Mouse (Mus musculus): ENCODE data around the gene Pgm5. TPM values are rescaled to one million over a fixed set of nuclear protein-coding genes. Genes with fewer than 3 reads are reported as not detected.
"Not testable (repeated sequence)": the region's sequence is repeated elsewhere in the genome, so short reads cannot be mapped to it uniquely, and the experiment has no call there.

The Pgm5 gene
- total RNA-seq, 2 experiments from 2014 or later: not detected

DNA sequence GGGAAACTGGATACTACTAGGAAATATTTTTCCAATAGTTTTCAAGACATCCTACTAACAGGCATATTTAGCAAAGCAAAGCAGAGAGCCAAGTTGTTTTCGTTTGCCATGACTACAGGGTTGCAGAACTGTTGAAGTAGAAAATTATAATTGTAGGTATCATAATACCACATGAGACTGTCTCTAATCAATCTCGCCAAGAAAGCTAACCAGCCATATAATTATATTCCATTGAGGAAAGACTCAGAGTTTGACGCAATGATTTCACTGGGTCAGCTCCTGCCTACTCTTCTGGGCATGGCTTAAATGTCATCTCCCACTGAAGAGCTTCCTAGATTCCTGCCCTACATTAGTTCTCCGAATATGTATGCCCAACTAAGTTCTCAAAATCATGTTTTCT is 142.2 kb downstream of the Pgm5 start:
- ATAC-seq (replicated peaks; ENCODE audit: low FRiP score, low TSS enrichment, poor library complexity, severe bottlenecking): no peak

DNA sequence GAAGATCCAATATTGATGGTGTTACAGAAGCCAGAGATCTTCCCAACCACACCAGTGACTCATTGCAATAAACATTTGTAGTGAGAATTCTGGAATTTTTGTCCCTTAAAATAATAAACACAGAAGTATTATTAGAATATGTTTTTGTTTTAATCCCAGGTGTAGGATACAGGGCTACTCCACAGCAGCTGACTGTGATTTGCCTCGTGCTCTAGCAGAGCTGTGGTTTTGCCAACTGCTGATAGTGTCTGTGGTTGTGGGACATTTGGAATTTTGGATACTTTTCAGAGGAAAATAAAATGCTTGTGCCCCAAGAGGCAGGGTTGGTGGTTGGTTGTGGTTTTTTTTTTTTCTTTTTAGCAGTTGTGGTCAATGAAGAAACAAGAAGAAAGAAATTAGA is 143.6 kb downstream of the Pgm5 start:
- ATAC-seq (replicated peaks; ENCODE audit: low FRiP score, low TSS enrichment, poor library complexity, severe bottlenecking): no peak

DNA sequence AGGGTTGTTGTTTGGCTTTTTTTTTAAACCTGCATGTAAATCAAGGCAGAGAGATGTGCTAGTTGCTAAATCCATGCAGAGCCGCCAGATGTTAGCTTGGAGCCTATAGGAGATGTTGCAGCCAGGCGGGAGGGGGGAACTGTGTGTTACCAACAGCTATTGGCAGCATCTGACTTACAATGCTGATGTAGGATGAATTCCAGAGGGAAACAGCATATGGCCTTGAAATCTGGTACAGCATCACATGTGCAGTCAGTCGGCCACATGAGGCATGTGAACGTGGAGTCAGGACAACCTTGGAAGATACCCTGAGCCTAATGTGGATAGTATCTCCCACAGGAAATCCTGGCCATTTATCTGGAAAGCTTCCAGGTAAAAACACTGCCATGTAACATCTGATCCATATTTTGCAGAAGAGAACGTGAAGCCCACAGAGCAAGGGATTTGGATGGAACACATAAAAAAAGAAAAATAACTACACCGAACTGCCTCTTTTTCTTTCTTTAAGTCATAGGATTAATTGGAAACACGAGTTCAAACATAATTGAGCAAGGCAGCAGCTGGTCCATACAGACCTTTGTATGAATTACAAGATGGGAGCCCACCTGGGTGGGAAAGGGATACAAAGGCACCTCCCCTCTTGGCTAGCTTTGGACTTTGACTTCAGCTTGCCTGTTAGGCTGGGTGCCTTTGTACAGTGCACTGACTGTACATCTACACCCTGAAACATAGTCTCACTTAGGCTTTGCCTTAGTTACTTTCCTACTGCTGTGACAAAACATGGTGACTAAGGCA is 145.2 kb downstream of the Pgm5 start:
- ATAC-seq (replicated peaks; ENCODE audit: low FRiP score, low TSS enrichment, poor library complexity, severe bottlenecking): no peak

DNA sequence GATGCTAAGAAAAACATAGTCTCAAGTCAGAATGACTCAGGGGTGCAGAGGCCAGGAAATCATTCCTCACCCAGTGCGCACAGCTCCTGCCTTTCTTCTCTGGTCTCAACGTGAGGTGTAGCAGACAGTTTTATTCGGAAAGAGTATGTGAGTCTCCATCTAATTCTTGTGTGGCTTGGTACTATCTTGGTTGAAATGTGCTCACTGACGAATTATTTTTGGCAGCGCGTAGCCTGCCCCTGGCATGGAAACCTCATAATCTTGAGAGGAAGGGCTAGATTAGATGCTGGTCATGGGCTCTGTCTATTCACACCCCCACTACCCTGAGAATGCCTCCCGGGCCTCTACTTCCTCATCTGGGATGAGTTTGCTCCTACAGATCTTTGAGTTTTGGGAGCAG is 153.6 kb downstream of the Pgm5 start:
- ATAC-seq (replicated peaks; ENCODE audit: low FRiP score, low TSS enrichment, poor library complexity, severe bottlenecking): no peak

DNA sequence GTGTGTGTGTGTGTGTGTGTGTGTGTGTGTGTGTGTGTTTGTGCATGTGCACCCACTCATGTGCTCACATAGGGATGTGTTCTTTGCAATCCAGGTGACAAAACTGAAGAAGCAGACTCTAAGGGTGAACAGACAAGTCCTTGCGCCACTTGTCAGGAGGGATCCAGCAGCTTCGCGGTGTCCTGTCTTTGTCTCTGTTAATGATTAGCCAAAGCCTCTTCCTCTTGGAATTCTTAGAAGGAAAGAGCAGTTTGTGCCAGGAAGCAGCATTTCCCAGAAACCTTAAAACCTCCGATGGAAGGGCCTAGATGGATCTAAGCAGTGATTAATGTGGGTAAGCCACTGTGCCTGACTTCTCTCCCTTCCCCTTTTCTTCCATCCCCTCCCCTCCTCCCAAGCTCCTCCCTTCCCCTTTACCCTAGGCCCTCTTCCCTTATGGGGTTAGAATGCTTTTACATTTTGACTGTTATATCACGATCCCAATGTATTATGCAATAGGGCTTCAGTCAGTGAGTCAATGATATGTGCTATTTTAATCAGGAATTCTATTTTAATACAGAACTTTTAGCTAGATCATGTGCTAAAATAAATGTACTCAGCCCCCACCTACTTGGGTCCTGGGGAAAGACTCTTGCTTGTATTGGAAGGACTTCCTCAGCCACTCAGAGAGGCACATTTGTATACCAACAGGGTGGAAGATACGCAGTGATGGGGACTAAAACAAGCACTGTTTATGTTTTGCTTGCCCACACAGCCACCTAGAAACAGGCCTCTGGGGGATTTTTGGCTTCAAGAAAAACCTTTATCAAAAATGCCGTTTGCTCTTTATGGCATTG is 154.4 kb downstream of the Pgm5 start:
- ATAC-seq (replicated peaks; ENCODE audit: low FRiP score, low TSS enrichment, poor library complexity, severe bottlenecking): no peak

DNA sequence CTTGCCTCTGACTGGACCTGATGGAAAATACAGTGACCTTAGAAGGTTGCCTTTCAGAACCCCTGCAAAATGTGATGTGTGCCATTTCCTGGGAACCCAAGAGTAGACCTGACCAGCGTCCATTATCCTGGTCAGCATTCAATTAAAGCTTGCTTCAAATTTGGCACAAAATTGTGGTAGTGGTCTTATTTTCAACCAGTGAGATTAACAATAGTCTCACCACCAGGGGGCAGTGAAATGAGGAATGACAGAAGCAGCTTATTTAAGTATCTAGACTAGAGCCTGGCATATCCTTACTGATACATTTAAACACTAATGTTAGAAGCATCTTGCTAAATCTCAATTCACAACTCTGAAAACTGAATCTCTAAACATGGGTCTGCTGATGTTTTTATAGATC is 156.3 kb downstream of the Pgm5 start:
- ATAC-seq (replicated peaks; ENCODE audit: low FRiP score, low TSS enrichment, poor library complexity, severe bottlenecking): no peak

DNA sequence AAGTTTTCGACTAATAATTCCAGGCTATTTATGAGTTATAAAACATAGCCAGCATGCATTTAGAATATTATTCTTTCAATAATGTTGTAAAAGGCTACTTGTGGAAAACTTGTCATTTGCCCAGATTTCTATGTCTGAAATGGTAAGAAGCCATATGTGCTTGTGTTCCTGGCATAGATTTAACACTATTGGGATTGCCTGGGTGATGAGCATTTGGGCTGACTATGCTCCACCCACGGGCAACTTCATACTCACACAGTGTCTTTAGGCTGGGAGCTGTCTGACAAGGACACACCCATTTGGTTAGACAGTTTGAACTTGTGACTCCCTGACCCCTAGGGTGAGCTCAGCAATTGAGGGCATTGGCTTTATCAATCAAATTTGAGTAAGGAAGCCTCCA is 157.3 kb downstream of the Pgm5 start:
- ATAC-seq (replicated peaks; ENCODE audit: low FRiP score, low TSS enrichment, poor library complexity, severe bottlenecking): no peak

DNA sequence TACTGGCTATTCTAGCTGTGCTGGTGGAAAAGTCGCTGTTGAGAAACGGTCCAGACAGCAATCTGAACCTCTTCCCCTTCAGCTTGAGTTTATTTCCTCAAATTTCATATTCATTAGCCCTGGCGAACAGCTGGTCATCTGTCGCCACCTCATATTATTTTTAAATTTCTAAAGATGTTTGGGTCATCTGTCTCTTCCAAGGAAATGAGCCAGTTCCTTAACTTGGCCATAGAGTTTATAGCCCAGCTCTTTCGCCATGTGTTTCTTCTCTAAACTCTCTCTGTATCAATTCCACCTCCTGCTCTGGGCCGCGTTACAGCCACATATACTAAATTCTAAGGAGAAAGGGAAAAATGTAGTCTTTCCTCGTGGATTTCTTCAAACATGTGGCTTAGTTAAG is 158.0 kb downstream of the Pgm5 start:
- ATAC-seq (replicated peaks; ENCODE audit: low FRiP score, low TSS enrichment, poor library complexity, severe bottlenecking): no peak

DNA sequence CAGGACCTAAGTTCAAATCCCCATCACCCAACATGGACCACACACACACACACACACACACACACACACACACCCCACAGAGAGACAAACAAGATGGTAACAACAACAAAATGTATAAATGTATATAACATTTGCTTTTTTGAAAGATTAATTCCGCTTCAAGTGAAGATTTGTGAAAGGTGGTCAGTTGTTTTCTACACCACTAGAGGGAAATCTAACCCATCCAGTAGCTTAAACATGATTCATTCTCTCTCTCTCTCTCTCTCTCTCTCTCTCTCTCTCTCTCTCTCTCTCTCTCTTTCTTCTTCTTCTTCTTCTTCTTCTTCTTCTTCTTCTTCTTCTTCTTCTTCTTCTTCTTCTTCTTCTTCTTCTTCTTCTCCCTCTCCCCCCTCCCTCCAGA is 158.5 kb downstream of the Pgm5 start:
- ATAC-seq (replicated peaks; ENCODE audit: low FRiP score, low TSS enrichment, poor library complexity, severe bottlenecking): not testable (repeated sequence)

DNA sequence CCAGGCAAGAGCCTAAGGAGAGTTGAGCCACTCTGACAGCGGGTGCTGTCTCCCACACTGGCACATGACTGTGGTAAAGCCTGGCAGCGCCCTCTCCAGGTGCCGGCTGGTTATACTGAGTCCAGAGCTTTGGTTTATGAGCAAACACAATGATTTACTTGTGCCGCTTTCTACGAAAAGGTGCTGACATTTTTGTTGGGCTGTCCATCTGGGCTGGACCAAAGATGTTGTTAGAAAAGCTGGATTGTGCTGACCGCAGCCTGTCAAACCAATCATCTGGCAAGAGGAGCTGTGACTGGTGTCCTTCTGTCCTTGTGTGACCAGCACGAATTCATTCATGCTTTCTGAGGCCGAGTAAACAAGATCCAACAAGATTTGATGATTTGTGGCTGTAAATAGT is 159.9 kb downstream of the Pgm5 start:
- no peak for ATAC-seq (replicated peaks; ENCODE audit: low FRiP score, low TSS enrichment, poor library complexity, severe bottlenecking)

DNA sequence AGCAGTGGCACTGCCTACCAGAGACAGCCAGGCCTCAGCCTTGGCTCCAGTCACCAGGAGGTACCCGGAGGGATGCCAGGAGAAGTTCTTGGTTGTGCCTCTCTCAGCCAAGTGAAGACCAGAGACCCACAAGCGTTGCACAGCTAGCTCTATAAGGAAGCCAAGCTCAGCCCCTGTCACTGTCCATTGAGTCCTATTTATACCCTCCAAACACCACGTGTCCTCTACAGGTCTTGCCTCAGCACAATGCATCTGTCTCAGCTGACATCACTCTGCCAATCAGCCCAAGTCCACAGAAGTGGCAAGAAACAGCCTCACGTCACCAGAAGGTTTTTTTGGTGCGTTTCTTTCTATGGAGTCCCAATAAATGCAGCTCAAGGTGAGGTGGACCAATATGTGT is 161.0 kb downstream of the Pgm5 start:
- no peak for ATAC-seq (replicated peaks; ENCODE audit: low FRiP score, low TSS enrichment, poor library complexity, severe bottlenecking)

DNA sequence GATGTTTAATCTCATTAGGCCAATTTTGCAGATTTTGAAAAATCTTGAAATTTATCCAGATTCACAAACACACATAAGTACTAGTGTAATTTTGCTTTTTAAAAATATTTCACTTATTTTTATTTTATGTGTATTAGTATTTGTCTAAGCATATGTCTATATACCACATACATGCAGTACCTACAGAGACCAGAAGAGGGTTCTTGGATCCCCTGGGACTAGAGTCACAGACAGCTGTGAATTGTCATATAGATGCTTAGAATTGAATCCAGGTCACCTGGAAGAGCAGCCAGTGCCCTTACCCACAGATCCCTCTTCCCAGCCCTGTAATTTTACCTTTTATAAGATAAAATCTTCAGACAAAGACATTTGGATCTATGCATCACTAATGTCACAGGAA is 161.7 kb downstream of the Pgm5 start:
- no peak for ATAC-seq (replicated peaks; ENCODE audit: low FRiP score, low TSS enrichment, poor library complexity, severe bottlenecking)

DNA sequence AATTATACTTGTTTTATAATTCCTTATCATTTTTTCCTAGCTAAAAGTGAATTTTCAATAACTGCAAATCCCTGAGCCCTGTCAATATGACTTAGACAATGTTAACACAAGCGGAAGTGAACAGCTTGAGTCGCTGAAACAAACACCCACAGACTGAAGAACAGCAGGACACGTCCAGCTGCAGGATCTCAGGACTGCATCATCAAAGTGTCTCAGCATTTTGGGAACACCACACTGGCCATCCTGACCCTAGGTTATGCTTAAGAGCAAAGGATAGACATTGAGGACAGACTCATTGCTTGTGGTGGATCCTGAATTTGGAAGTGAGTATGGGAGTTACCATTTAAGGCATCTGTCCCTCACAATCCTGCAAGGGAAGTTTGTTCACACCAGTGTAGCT is 162.5 kb downstream of the Pgm5 start:
- ATAC-seq (replicated peaks; ENCODE audit: low FRiP score, low TSS enrichment, poor library complexity, severe bottlenecking): no peak

DNA sequence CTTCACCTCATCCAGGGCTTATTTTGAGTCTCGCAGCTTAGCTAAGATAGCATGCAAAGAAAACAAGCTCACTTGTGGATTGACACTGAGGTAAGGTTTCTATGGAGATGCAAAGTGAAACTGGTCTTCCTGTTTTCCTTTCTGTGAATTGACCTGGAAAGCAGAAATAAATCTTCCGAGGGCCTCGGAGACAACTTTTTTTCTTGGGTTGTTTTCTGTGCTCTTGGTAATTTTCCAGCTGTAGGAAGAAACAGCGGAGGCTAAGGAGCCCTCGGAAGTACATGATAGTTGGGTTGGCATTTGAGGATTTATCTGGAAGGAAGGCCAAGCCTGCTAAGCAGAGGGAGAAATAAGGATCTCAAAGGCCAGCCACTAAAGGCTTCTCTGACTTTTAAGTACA is 163.0 kb downstream of the Pgm5 start:
- no peak for ATAC-seq (replicated peaks; ENCODE audit: low FRiP score, low TSS enrichment, poor library complexity, severe bottlenecking)

DNA sequence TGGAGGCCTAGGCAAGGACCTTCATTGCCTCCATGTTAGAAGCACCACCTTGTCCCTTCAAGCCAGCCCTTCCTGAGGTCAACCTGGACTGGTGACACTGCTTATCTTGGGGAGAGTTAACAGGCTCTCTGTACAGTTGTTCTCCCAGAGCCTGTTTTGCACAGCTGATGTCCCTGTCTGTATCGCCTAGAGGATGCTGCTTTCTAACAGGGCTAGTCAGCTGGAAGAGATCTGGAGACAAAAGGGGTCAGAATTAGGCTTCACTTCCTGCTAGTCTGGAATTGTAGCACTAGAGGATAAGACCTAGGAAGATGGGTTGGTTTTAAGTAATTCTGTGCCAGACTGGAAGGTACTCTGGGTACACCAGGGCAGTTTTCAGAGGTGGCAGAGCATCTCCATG is 163.7 kb downstream of the Pgm5 start:
- ATAC-seq (replicated peaks; ENCODE audit: low FRiP score, low TSS enrichment, poor library complexity, severe bottlenecking): no peak

DNA sequence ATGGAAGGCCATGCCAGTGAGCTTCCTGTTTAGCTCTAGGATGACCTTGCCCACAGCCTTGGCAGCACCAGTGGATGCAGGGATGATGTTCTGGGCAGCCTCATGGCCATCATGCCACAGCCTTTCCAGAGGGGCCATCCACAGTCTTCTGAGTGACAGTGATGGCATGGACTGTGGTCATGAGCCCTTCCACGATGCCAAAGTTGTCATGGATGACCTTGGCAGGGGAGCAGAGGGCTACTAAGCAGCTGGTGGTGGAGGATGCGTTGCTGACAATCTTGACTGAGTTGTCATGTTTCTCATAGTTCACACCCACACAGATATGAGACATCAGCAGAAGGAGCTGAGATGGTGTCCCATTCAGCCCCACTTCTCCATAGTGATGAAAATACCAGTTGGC is 169.0 kb downstream of the Pgm5 start:
- no peak for ATAC-seq (replicated peaks; ENCODE audit: low FRiP score, low TSS enrichment, poor library complexity, severe bottlenecking)

DNA sequence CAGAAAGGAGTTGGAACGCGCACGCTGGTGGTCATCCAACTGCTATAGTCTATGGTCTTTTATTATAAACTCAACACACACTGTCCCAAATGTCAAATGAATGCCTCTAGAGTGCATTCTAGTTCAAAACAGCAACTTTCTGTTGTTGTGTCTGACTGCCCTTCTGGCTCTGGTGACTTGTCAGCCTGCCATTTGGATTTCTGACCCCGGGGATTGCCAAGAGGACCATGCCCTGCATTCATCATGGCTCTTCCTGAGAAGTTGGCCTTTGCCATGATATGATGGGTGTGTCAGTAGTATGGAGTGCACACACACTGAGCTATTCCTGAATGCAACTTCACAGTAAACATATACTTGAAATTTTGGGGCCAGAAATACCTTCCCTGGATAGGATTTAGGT is 172.1 kb downstream of the Pgm5 start:
- no peak for ATAC-seq (replicated peaks; ENCODE audit: low FRiP score, low TSS enrichment, poor library complexity, severe bottlenecking)

DNA sequence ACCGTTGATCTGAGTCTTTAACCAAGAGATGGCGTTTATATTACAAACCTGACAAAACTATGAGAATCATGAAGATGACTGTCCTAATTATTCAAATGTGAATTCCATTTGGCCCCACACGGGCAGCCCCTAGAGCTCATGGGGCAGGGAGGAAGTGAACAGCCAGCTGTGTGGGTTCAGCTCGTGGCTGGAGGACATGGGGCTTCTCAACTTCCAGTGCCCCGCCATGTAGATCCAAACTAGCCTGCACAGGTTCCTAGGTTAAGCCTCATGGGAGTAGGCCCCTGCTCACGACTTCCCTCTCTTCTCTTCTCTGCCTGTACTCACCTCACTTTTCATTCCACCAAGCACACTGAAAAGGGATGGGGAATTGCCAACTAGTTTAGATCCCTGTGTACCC is 173.3 kb downstream of the Pgm5 start:
- no peak for ATAC-seq (replicated peaks; ENCODE audit: low FRiP score, low TSS enrichment, poor library complexity, severe bottlenecking)

DNA sequence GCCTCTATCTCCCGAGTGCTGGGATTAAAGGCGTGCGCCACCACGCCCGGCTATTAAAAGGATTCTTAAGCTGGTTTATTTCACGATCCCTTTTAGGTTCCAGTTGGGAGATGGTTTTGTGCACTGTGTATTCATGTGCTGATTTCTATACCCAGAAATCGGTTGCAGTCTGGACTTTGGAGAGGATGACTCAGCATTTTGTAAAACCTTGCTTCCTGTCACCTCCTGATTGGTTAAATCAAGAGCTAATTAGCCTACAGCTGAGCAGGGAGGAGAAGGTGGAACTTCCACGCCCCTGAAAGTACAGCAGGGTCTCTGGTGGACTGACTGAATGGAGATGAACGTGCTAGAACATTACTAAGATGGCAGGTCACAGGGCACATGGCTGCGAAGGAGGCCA is 175.2 kb downstream of the Pgm5 start:
- no peak for ATAC-seq (replicated peaks; ENCODE audit: low FRiP score, low TSS enrichment, poor library complexity, severe bottlenecking)

DNA sequence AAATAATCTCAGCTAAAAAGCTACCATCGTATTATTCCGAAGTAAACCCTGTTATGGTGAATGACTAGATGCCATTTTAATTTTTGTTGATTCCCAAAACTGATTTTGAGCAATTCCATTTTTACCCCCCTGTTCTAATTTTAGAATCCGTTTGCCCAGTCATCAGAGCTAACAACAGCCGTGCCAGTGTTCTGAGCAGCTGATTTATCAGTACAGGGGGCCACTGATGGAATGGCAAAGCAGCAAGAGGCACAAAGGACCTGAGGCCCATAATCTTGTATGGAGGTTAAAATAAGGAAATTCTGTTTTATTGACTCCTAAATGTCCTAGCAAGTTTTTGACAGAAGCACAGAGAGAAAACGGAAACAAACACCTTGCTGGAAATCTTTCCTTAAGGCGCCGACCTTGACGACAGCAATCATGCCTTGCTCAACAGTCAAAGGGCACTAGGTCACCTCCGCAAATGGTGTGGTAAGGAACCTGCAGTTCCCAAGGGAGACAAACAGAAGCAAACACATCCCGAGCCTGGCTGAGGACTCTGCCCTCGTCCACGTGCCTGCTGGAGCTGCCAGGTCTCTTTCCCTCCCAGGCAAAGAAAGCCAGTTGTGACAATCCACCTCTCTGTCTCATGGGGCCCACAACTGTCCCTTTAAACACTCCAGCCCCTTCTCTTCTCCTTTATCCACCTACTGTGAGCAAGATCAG is 178.5 kb downstream of the Pgm5 start:
- no peak for ATAC-seq (replicated peaks; ENCODE audit: low FRiP score, low TSS enrichment, poor library complexity, severe bottlenecking)
